In genomic region chr1:78425793-78426700, GRCm38 (mm10) we compare ENCODE assay signal across 8 mouse cellular contexts.
DNase-seq lines count a peak whose midpoint lies in the region; ATAC-seq and TF ChIP-seq lines count a peak whose summit lies in the region.

No protein-coding gene starts in this region.

- TF ChIP-seq RAD21 in CH12.LX (IDR thresholded peaks at IDR 0.05; ENCODE audit: low read depth, low read length): no peak

- TF ChIP-seq CTCF in CH12.LX (conservative IDR thresholded peaks at IDR 0.05 in 1 of 2, IDR thresholded peaks at IDR 0.05 in 1 of 2; ENCODE audit: low read depth in 2 of 2, low read length in 2 of 2): no peak

- H3K36me3 ChIP-seq in CH12.LX (replicated peaks in 1 of 2; ENCODE audit: control insufficient read depth in 1 of 2, insufficient read depth in 1 of 2, low read length in 1 of 2): peaks cover 42 to 72% of the 10 kb centered on the region in 2 experiments
- no peaks in the 10 kb centered on the region for H3K36me3 ChIP-seq in heart, embryonic 11.5 days (ENCODE audit: control insufficient read depth, insufficient read depth, low read length)
- H3K36me3 ChIP-seq in limb, embryonic 10.5 days: peaks cover 27% of the 10 kb centered on the region

- no peaks in the 10 kb centered on the region for H3K27me3 ChIP-seq in CH12.LX (replicated peaks)
- no peaks in the 10 kb centered on the region for H3K27me3 ChIP-seq in heart, embryonic 11.5 days (ENCODE audit: control insufficient read depth, insufficient read depth, low read length)
- H3K27me3 ChIP-seq in limb, embryonic 10.5 days (ENCODE audit: low read depth, poor library complexity, severe bottlenecking): peaks cover 20% of the 10 kb centered on the region; the same call in 1 of the 2 replicates

- H3K79me2 ChIP-seq in CH12.LX (replicated peaks; ENCODE audit: control insufficient read depth, extremely low read depth, insufficient read depth, poor library complexity, severe bottlenecking): no peaks in the 10 kb centered on the region; the same call in 1 of the 2 replicates

- H3K4me3 ChIP-seq in CH12.LX (replicated peaks in 1 of 3; ENCODE audit: low read depth in 2 of 3, low read length in 2 of 3, poor library complexity in 1 of 3): no peak overlapping the region
- H3K4me3 ChIP-seq in heart, embryonic 11.5 days (ENCODE audit: low read depth, low read length): no peak overlapping the region
- no peak overlapping the region for H3K4me3 ChIP-seq in limb, embryonic 10.5 days

- no peaks in the 10 kb centered on the region for H3K9me3 ChIP-seq in CH12.LX (replicated peaks; ENCODE audit: low read length)
- no peaks in the 10 kb centered on the region for H3K9me3 ChIP-seq in heart, embryonic 11.5 days (replicated peaks; ENCODE audit: control insufficient read depth, low read length)
- no peaks in the 10 kb centered on the region for H3K9me3 ChIP-seq in limb, embryonic 10.5 days (replicated peaks)

- peak; percentile 55 for DNase-seq in gastrocnemius, adult 18-20 months (ENCODE audit: low spot score)
- DNase-seq in gastrocnemius, postnatal 4 days (ENCODE audit: low spot score in 2 of 2): no peak
- DNase-seq in CH12.LX (ENCODE audit: extremely low read depth): no peak
- DNase-seq in limb, embryonic 10.5 days (ENCODE audit: low spot score): no peak
- DNase-seq in adrenal gland, postnatal 25 days: no peak
- DNase-seq in thymus, adult 18-20 months: no peak
- no peak for DNase-seq in cerebellum, postnatal 4 days (ENCODE audit: low spot score in 2 of 2)

- 78% methylated on average over 7 of the region's 7 CpGs for WGBS in heart, embryonic 11.5 days (ENCODE audit: insufficient replicate concordance)
- WGBS in limb, embryonic 10.5 days: 85% methylated on average over 7 of the region's 7 CpGs

- H3K4me1 ChIP-seq in CH12.LX (ENCODE audit: control insufficient read depth in 1 of 2, insufficient read depth in 2 of 2): peaks cover 22 to 91% of the 10 kb centered on the region in 2 experiments
- peaks cover 23% of the 10 kb centered on the region for H3K4me1 ChIP-seq in heart, embryonic 11.5 days (ENCODE audit: control insufficient read depth, insufficient read depth, low read length)
- H3K4me1 ChIP-seq in limb, embryonic 10.5 days: peaks cover 36% of the 10 kb centered on the region

- no peak overlapping the region for H3K9ac ChIP-seq in CH12.LX (ENCODE audit: insufficient read depth, low read depth)
- H3K9ac ChIP-seq in heart, embryonic 11.5 days (ENCODE audit: low read depth, low read length): no peak overlapping the region

- dilution Hi-C loops in CH12.LX (cut with MboI; ENCODE audit: extremely low pct_ligation_motif_present, extremely low pct_unique_long_range_greater_than_20kb, low sequenced_read_pairs): no loop called here

- in situ Hi-C loops in CH12.LX (cut with MboI; ENCODE audit: low pct_ligation_motif_present, low pct_unique_long_range_greater_than_20kb, low sequenced_read_pairs): no loop called here

- H3K4me2 ChIP-seq in CH12.LX (ENCODE audit: insufficient read depth, low read depth, poor library complexity, severe bottlenecking): no peak overlapping the region
- peak overlapping the region; percentile 14; the same call in 1 of the 2 replicates for H3K4me2 ChIP-seq in heart, embryonic 11.5 days

- ATAC-seq in heart, embryonic 11.5 days (replicated peaks; ENCODE audit: insufficient number of reproducible peaks, low FRiP score, low TSS enrichment): no peak

- TF ChIP-seq EP300 in CH12.LX (IDR thresholded peaks at IDR 0.05; ENCODE audit: low read length): no peak

- H3K27ac ChIP-seq in CH12.LX (ENCODE audit: insufficient read depth, low read depth): peak overlapping the region; percentile 12; the same call in 1 of the 2 replicates
- H3K27ac ChIP-seq in heart, embryonic 11.5 days (ENCODE audit: low read depth, low read length): peak overlapping the region; percentile 57; the same call in 1 of the 2 replicates
- H3K27ac ChIP-seq in limb, embryonic 10.5 days: 0 out of 2 replicates have a peak overlapping the region, but pooled peaks have one; percentile 14

- TF ChIP-seq POLR2A in CH12.LX (IDR thresholded peaks at IDR 0.05; ENCODE audit: low read depth, low read length): no peak

TF ChIP-seq in CH12.LX, 34 proteins besides CTCF, POLR2A, EP300 and RAD21:
- TF ChIP-seq ZKSCAN1 (IDR thresholded peaks at IDR 0.05; ENCODE audit: borderline replicate concordance, low read depth, low read length): no peak
- TF ChIP-seq HCFC1 (IDR thresholded peaks at IDR 0.05; ENCODE audit: low read depth, low read length): no peak
- TF ChIP-seq MXI1 (IDR thresholded peaks at IDR 0.05; ENCODE audit: low read depth, low read length): no peak
- no peak for TF ChIP-seq PAX5 (IDR thresholded peaks at IDR 0.05; ENCODE audit: low read length)
- TF ChIP-seq SIN3A (IDR thresholded peaks at IDR 0.05; ENCODE audit: low read length): no peak
- TF ChIP-seq JUN (IDR thresholded peaks at IDR 0.05; ENCODE audit: insufficient read depth, low read depth, low read length): no peak
- no peak for TF ChIP-seq USF1 (IDR thresholded peaks at IDR 0.05; ENCODE audit: low read depth, low read length)
